Mouse (Mus musculus) midbrain, embryonic 13.5 days (tissue): ENCODE measurements at regions not wholly inside any gene's neighbourhood (a gene's known extent, or its start where the extent isn't known, plus 50 kb on each side); places are given as distances from the start of the nearest gene placed in this dataset.

ENCODE experiments used
- ATAC-seq: fragments of 200-750 bp; cut with Nextera tagmentation; 2 replicates; pipeline ENCODE4 v1.8.0; 2017; ENCODE audit warnings: mild to moderate bottlenecking, moderate TSS enrichment, moderate library complexity
- H3K27ac ChIP-seq: fragments of 300-500 bp; sonication (generic); 2 replicates; pipeline ENCODE4 v1.5.1; 2015; ENCODE audit warnings: inconsistent platforms, mild to moderate bottlenecking, moderate library complexity
- H3K27me3 ChIP-seq: fragments of 300-500 bp; sonication (generic); 2 replicates; pipeline ENCODE4 v1.6.1; 2015; ENCODE audit warnings: mild to moderate bottlenecking, inconsistent platforms
- H3K36me3 ChIP-seq: fragments of 300-500 bp; sonication (generic); 2 replicates; pipeline ENCODE4 v1.6.1; 2015; ENCODE audit warnings: mild to moderate bottlenecking, inconsistent platforms
- H3K4me1 ChIP-seq: fragments of 300-500 bp; sonication (generic); replicated peaks from 2 replicates; pipeline ENCODE4 v1.6.1; 2015; ENCODE audit warnings: inconsistent platforms
- H3K4me2 ChIP-seq: fragments of 300-500 bp; sonication (generic); replicated peaks from 2 replicates; pipeline ENCODE4 v1.6.1; 2015; ENCODE audit warnings: moderate library complexity, mild to moderate bottlenecking, inconsistent platforms
- H3K4me3 ChIP-seq: fragments of 300-500 bp; sonication (generic); replicated peaks from 2 replicates; pipeline ENCODE4 v1.5.1; 2015; ENCODE audit warnings: mild to moderate bottlenecking, inconsistent platforms
- H3K9ac ChIP-seq: fragments of 300-500 bp; sonication (generic); replicated peaks from 2 replicates; pipeline ENCODE4 v1.6.1; 2015; ENCODE audit warnings: mild to moderate bottlenecking, inconsistent platforms
- H3K9me3 ChIP-seq: fragments of 300-500 bp; sonication (generic); 2 replicates; pipeline ENCODE4 v1.6.1; 2016; ENCODE audit warnings: mild to moderate bottlenecking, inconsistent platforms
- WGBS: fragments of 180-500 bp; shearing (Covaris S2); methylation state at CpG from one replicate; pipeline ENCODE4 v1.1.7; 2015; 5-methylcytosine and 5-hydroxymethylcytosine counted together

- H3K4me3 ChIP-seq = no peak overlapping the region
- no peaks in the 10 kb centered on the region for H3K36me3 ChIP-seq
- H3K4me2 ChIP-seq = no peak overlapping the region
- no peak overlapping the region for H3K9ac ChIP-seq
- ATAC-seq = no peak
- no peaks in the 10 kb centered on the region for H3K4me1 ChIP-seq
- H3K9me3 ChIP-seq = no peaks in the 10 kb centered on the region
- H3K27ac ChIP-seq = no peak overlapping the region
- no peaks in the 10 kb centered on the region for H3K27me3 ChIP-seq
- 83% methylated on average over 2 of the region's 2 CpGs for WGBS
Observed at GRCm38 (mm10) chr8:35255327-35255726, 510.3 kb upstream of the Gm19410 start.

- H3K27ac ChIP-seq = no peak overlapping the region
- H3K4me2 ChIP-seq = no peak overlapping the region
- ATAC-seq = no peak
- H3K36me3 ChIP-seq = no peaks in the 10 kb centered on the region
- no peaks in the 10 kb centered on the region for H3K27me3 ChIP-seq
- WGBS = 56% methylated on average over 4 of the region's 4 CpGs
- no peaks in the 10 kb centered on the region for H3K9me3 ChIP-seq
- H3K4me3 ChIP-seq = no peak overlapping the region
- no peak overlapping the region for H3K9ac ChIP-seq
- no peaks in the 10 kb centered on the region for H3K4me1 ChIP-seq
Observed at GRCm38 (mm10) chr8:35256958-35257357, 508.6 kb upstream of the Gm19410 start.

GRCm38 (mm10) chr8:35268221-35268620, 497.4 kb upstream of the Gm19410 start:
- Histone ChIP-seq H3K36me3 (no peaks in the 10 kb centered on the region), H3K9ac (no peak overlapping the region), H3K9me3 (no peaks in the 10 kb centered on the region), H3K4me1 (no peaks in the 10 kb centered on the region), H3K4me2 (no peak overlapping the region), H3K4me3 (no peak overlapping the region), H3K27me3 (no peaks in the 10 kb centered on the region), H3K27ac (no peak overlapping the region)
- WGBS = 80% methylated on average over 5 of the region's 5 CpGs
- no peak for ATAC-seq

DNA sequence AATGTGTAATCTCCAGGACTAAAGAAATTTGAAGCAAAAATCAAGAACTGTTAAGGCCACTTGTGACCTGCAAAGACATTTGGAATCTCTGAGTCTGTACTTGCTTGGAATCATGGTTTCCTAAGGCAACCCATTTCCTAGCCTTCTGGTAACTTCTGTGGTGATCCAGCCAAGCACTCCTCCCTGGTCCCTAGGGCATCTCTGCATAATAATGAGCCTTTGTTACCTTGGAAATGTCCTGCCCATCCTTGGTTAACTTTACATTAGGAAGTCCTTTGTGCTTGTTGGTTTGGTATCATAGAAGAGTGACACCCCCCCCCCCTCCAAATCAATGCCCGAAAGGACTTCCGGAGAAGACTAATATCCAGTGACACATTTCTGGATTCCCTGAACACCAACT, 496.6 kb upstream of the Gm19410 start:
- Histone ChIP-seq H3K27ac (no peak overlapping the region), H3K9me3 (no peaks in the 10 kb centered on the region), H3K27me3 (no peaks in the 10 kb centered on the region), H3K4me3 (no peak overlapping the region), H3K4me2 (no peak overlapping the region), H3K36me3 (no peaks in the 10 kb centered on the region), H3K9ac (no peak overlapping the region), H3K4me1 (no peaks in the 10 kb centered on the region)
- WGBS = 96% methylated on average over 2 of the region's 2 CpGs
- ATAC-seq = no peak

DNA sequence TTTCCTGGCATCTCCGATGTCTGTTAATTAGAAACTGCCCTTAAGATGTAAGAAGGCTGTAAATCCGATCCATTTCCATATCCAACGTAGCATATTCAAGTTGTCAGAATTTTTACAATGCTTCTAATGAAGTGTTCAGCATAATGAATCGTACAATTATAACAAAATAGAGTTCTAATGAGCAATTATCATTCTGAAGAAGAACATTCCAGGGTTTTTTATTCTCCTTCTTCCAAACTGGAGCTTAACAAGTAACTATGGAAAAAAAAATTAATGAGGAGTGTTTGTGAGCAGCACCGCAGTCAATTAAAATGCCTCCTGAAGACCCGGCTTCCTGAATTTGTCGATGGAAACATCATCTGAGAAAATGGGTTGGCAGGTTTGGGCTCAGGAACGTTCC, 489.6 kb upstream of the Gm19410 start:
- no peaks in the 10 kb centered on the region for H3K27me3 ChIP-seq
- WGBS = 74% methylated on average over 8 of the region's 8 CpGs
- no peaks in the 10 kb centered on the region for H3K36me3 ChIP-seq
- no peak for ATAC-seq
- no peaks in the 10 kb centered on the region for H3K9me3 ChIP-seq
- H3K4me2 ChIP-seq = no peak overlapping the region
- no peak overlapping the region for H3K9ac ChIP-seq
- H3K4me3 ChIP-seq = no peak overlapping the region
- no peaks in the 10 kb centered on the region for H3K4me1 ChIP-seq
- no peak overlapping the region for H3K27ac ChIP-seq

DNA sequence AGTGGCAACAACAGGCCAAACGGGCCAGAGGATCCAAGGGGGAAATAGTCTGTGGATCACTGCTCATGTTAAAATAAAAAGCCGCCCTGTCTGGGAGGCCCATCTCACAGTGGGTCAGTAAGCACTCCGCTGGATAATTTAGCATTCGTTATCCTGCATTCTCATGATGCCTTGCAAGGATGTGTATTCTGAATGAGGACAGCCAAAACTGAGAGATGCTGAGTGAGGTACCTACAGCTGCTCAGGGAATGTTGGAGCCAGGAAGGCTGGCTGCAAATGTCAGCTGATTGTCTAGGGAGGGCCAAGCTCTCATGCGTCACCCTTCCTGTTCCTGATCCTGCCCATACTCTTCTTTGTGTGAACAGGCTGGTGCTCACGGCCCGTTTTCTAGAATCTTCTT, 489.1 kb upstream of the Gm19410 start:
- H3K9ac ChIP-seq = no peak overlapping the region
- H3K27me3 ChIP-seq = no peaks in the 10 kb centered on the region
- no peak overlapping the region for H3K4me2 ChIP-seq
- H3K27ac ChIP-seq = no peak overlapping the region
- no peak for ATAC-seq
- no peaks in the 10 kb centered on the region for H3K36me3 ChIP-seq
- H3K4me3 ChIP-seq = no peak overlapping the region
- H3K4me1 ChIP-seq = no peaks in the 10 kb centered on the region
- WGBS = 77% methylated on average over 7 of the region's 7 CpGs
- H3K9me3 ChIP-seq = no peaks in the 10 kb centered on the region

DNA sequence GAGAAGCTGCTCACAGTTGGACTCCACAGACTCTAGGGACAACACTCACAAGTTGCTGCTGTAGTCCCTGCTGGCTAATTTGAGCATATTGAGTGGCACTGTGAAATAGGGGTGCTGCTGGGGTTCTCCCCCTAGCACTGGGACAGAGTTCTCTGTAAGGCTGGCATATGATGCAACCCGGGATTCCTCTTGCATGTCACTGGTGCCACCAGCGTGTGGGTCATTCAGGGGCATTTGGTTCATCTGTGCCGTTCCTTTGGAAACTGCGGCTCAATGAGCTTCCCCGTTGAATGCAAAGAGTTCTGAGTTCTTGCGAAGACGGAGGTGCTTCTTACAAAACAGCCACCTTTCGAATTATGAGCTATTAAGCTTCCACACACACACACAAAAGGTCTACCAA, 486.6 kb upstream of the Gm19410 start:
- Histone ChIP-seq H3K27me3 (no peaks in the 10 kb centered on the region), H3K4me3 (no peak overlapping the region), H3K4me2 (no peak overlapping the region), H3K36me3 (no peaks in the 10 kb centered on the region), H3K9ac (no peak overlapping the region), H3K9me3 (no peaks in the 10 kb centered on the region), H3K27ac (no peak overlapping the region), H3K4me1 (no peaks in the 10 kb centered on the region)
- WGBS = 92% methylated on average over 8 of the region's 8 CpGs
- no peak for ATAC-seq

- Histone ChIP-seq H3K27ac (no peak overlapping the region), H3K4me1 (no peaks in the 10 kb centered on the region), H3K36me3 (no peaks in the 10 kb centered on the region), H3K4me3 (no peak overlapping the region), H3K27me3 (no peaks in the 10 kb centered on the region), H3K9ac (no peak overlapping the region), H3K4me2 (no peak overlapping the region), H3K9me3 (no peaks in the 10 kb centered on the region)
- ATAC-seq = no peak
- WGBS = 92% methylated on average over 6 of the region's 6 CpGs
Observed at GRCm38 (mm10) chr8:35280741-35281140, 484.8 kb upstream of the Gm19410 start.

- Histone ChIP-seq H3K36me3 (no peaks in the 10 kb centered on the region), H3K9me3 (no peaks in the 10 kb centered on the region), H3K27me3 (no peaks in the 10 kb centered on the region), H3K27ac (no peak overlapping the region), H3K4me2 (no peak overlapping the region), H3K4me1 (no peaks in the 10 kb centered on the region), H3K9ac (no peak overlapping the region), H3K4me3 (no peak overlapping the region)
- no peak for ATAC-seq
- 89% methylated on average over 9 of the region's 9 CpGs for WGBS
Observed at GRCm38 (mm10) chr8:35283366-35283765, 482.2 kb upstream of the Gm19410 start.

GRCm38 (mm10) chr8:35289018-35289417, 476.6 kb upstream of the Gm19410 start:
- H3K27me3 ChIP-seq = no peaks in the 10 kb centered on the region
- no peak overlapping the region for H3K9ac ChIP-seq
- WGBS = 71% methylated on average over 5 of the region's 5 CpGs
- peaks cover 11% of the 10 kb centered on the region; the same call in 1 of the 2 replicates for H3K4me1 ChIP-seq
- no peak for ATAC-seq
- no peak overlapping the region for H3K4me3 ChIP-seq
- H3K4me2 ChIP-seq = no peak overlapping the region
- H3K9me3 ChIP-seq = no peaks in the 10 kb centered on the region
- no peak overlapping the region for H3K27ac ChIP-seq
- H3K36me3 ChIP-seq = no peaks in the 10 kb centered on the region

- peaks cover 13% of the 10 kb centered on the region; the same call in 1 of the 2 replicates for H3K4me1 ChIP-seq
- H3K4me3 ChIP-seq = no peak overlapping the region
- H3K27me3 ChIP-seq = no peaks in the 10 kb centered on the region
- ATAC-seq = no peak
- no peak overlapping the region for H3K4me2 ChIP-seq
- H3K27ac ChIP-seq = no peak overlapping the region
- H3K9ac ChIP-seq = no peak overlapping the region
- H3K9me3 ChIP-seq = no peaks in the 10 kb centered on the region
- H3K36me3 ChIP-seq = no peaks in the 10 kb centered on the region
- whole genome bisulfite sequencing = 90% methylated on average over 4 of the region's 4 CpGs
Observed at GRCm38 (mm10) chr8:35289967-35290366, 475.6 kb upstream of the Gm19410 start.

GRCm38 (mm10) chr8:35293437-35294126, 472.0 kb upstream of the Gm19410 start:
- no peaks in the 10 kb centered on the region for H3K9me3 ChIP-seq
- ATAC-seq = peak; percentile 55; the same call in 1 of the 2 replicates
- no peak overlapping the region for H3K27ac ChIP-seq
- no peak overlapping the region for H3K4me2 ChIP-seq
- H3K4me3 ChIP-seq = no peak overlapping the region
- H3K27me3 ChIP-seq = no peaks in the 10 kb centered on the region
- no peaks in the 10 kb centered on the region for H3K36me3 ChIP-seq
- peaks cover 13% of the 10 kb centered on the region; the same call in 1 of the 2 replicates for H3K4me1 ChIP-seq
- no peak overlapping the region for H3K9ac ChIP-seq
- WGBS = 64% methylated on average over 14 of the region's 14 CpGs

DNA sequence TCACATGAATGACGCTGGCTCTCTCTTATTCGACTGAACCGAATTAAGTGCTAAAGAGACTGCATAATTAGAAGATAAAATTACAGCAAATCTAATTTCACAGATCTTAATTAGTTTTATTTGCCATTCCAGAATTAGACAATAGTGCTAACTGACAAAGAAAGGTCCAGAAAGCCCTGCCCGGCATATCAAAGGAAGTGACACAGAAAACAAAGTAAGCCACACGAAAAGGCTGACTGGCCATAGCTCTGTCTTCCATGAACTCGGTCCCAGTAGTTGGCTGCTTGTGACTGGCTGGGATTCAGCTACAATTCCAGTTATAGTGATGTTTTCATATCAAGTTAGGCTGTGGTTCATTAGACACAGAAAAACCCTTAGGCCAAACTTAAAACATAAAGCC, 468.7 kb upstream of the Gm19410 start:
- Histone ChIP-seq H3K9me3 (no peaks in the 10 kb centered on the region), H3K4me1 (peaks cover 10% of the 10 kb centered on the region; the same call in 1 of the 2 replicates), H3K4me2 (no peak overlapping the region), H3K9ac (no peak overlapping the region), H3K36me3 (no peaks in the 10 kb centered on the region), H3K27ac (no peak overlapping the region), H3K4me3 (no peak overlapping the region), H3K27me3 (no peaks in the 10 kb centered on the region)
- WGBS = 65% methylated on average over 6 of the region's 6 CpGs
- no peak for ATAC-seq
